Mouse (Mus musculus) embryo, embryonic 11 days (tissue): Measurements from ENCODE around the gene Rgs9.
"Not testable (repeated sequence)": the region's sequence is repeated elsewhere in the genome, so short reads cannot be mapped to it uniquely, and the experiment has no call there.

Experiments
- DNase-seq: peaks from one replicate; pipeline ENCODE4 v3.0.0-alpha.2; 2015

The Rgs9 gene

GRCm38 (mm10) chr11:109302338-109302737 lies 4.4 kb upstream of the Rgs9 start:
- DNase-seq: no peak

DNA sequence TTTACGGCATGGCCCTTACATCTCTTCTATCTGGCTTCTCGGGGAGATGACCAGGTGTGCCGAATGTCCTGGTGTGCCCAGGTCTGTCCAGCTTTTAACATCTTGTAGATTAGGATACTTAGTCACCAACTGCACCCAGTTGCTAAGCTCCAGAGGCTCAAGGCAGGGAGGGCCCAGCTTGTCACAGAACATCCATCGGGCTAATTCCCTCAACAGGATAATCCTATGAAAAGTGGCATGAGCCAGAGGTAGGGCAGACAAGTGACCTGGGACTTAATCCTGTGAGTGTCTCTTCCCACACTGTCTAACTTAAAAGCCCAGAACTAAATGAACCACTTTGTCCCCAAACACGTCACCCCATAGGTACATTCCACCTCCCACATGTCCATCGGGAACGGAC lies 898 bp downstream of the Rgs9 start:
- DNase-seq: no peak

DNA sequence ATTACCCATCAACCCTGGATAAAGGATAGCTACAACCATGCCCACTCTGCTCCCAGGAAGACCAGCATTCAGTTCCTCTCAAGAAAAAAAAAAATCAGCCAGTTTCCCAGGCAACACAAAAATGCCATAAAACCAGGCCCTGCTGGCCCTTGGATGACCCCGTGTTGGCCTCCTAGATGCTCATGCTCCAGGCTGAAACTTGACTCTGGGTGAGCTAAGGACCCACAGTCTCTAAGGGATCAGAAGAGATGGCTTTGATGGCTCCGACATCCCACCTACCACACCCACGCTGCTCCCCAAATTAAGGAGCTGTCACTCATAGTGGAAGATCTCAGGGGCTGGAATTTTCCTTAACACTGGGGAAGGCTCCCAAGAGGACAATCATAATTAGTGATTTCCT lies 5.9 kb downstream of the Rgs9 start:
- DNase-seq: peak; percentile 50

DNA sequence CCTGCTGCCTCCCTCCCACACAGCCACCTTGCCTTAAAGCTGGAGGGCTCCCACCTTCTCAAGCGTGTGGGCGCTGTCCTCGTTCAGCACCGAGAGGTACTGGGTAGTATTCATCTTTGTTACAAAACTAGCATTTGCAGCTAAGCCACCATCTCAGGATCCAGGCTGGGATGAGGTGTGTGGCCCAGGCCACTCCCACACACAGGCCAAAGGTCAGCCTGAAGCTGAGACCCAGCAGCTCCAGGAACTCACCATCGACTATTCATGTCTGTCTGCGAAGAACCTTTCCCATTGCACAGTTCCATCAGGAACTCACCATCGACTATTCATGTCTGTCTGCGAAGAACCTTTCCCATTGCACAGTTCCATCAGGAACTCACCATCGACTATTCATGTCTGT lies 8.6 kb downstream of the Rgs9 start:
- not testable (repeated sequence) for DNase-seq

GRCm38 (mm10) chr11:109284811-109285210 lies 13.1 kb downstream of the Rgs9 start:
- no peak for DNase-seq

GRCm38 (mm10) chr11:109278186-109278585 lies 19.7 kb downstream of the Rgs9 start:
- no peak for DNase-seq

GRCm38 (mm10) chr11:109271399-109271798 lies 26.5 kb downstream of the Rgs9 start:
- DNase-seq: no peak

DNA sequence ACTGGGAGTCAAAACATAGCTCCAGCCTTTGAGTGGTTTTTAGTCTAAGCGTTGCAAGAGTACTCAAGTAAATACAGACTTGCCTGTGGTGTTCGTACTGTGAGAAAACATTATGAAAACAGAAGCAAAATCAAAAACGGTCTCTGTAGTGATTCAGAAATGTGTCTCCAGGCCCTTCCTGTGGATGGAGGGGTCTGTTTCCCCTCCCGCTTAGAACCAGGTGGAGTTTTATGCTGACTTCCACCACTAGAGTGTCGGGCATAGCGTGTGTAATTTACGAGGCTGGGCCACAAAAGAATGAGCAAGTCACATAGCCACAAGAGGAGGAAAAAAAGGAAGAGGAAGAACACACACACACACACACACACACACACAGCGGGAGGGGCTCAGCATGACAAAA lies 27.6 kb downstream of the Rgs9 start:
- peak; percentile 31 for DNase-seq

DNA sequence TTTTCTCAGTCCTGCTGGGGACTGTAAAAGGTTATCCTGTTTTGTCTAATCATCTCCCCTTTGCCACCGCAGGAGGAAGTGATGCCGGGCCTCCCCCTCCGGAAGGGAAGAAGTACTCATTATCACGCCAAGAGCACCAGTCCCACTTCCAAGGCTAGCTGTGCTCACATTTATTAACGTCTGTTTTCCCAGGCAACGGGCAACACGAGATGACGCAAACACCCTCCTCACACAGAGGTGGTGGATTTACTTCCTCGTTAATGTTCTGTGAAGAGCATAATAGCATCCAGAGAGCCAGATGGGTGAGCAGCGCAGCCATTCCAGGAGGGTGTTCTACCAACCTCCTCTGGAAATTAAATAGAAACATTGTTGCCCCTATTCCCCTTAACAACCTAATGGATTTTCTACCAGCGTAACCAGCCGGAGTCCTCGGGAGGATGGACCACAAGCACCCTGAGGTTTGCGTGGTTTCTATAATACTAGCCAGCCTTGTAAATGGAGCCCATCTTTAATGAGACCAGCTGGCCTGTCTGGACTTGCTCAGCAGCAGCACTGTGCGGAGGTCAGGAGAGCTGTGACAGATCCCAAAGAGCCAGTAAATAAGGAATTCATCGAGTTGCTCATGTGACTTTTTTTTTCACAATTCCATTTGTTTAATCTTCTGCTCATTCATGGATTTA lies 28.1 kb downstream of the Rgs9 start:
- peak; percentile 49 for DNase-seq

DNA sequence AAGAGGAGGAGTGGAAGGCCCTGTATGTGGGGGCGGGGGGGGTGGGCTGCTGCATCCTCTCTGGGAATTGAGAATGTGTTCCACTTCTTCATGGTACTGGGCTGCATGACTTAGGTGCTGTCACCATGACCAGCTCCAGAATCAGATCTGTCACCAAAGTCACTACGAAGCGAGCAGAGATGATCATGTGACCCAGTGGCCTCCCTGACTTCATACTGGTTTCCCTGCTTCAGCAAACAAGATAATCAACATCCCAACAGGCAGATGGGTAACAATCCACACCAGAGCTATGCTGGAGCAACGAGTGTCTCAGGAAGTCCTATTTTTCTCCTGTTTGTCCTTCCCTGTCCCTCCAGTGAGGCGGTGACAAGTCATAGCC lies 28.7 kb downstream of the Rgs9 start:
- no peak for DNase-seq

GRCm38 (mm10) chr11:109266161-109266910 lies 31.6 kb downstream of the Rgs9 start:
- no peak for DNase-seq

DNA sequence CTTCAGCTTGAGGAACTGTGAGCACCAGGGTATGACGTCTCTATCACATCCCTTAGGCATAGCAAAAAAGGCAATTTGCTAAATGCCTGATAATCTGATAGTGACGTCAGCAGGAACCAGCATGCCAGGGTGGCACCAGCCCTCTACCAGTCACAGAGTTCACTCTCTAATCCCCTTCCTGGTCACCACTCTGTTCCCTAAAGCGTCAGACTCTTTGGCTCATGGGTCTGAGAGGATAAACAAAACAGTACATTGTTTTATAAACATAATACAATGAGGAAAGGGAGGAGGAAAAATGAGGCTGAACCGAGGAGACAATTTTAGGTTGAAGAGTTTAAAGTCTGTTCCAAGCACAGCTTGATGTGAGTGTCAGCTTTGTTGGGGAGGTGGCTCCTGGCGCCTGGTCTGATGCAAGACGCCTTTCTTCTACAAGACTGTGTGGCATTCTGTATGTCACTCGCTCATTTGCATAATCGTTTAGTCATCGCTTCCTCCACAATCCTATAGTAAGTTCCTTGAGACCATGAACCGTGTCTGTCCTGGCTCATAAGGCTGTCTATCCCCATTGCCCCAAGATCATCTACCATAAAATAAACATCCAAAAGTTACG lies 33.7 kb downstream of the Rgs9 start:
- DNase-seq: no peak

DNA sequence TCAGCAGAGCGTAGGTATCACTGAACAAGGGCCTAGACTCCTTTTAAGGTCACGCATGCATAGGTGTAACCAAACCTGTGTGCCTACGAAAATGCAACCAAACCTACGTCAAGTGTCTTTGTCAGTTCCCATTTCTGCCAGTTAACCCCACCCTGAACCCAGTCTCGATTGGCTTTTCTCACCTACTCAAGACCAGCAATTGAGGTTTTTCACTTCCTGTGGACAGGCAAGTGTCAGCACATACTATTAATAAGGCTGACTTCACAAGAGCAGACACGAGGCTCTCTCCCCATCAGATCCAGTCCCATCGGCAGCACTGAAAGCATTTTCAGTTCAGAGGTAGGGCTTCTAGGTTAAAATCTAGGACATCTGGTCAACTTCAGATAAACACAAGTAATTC lies 37.4 kb downstream of the Rgs9 start:
- no peak for DNase-seq

- DNase-seq: no peak
These were observed 38.7 kb downstream of the Rgs9 start for GRCm38 (mm10) chr11:109258941-109259910.

- DNase-seq: no peak
These were observed 40.1 kb downstream of the Rgs9 start for GRCm38 (mm10) chr11:109257824-109258223.

GRCm38 (mm10) chr11:109255022-109255421 lies 42.9 kb downstream of the Rgs9 start:
- DNase-seq: no peak

- peak; percentile 25 for DNase-seq
These were observed 45.4 kb downstream of the Rgs9 start for GRCm38 (mm10) chr11:109252483-109252882.

DNA sequence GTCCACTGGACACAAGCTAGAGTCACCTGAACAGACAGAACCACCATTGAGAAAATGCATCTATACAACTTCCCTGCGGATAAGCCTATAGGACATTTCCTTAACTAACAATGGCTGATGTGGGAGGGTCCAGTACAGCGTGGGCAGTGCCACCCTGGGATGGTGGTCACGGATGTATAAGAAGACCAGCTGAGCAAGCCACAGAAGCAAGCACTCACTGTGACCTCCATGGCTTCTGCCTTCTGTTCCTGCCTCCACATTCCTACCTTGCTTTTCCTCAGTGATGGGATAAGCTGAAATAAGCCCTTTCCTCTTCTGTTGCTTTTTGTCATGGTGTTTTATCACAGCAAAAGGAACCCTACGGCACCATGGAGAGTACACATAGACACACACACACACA lies 47.4 kb downstream of the Rgs9 start:
- DNase-seq: no peak

GRCm38 (mm10) chr11:109246920-109247319 lies 51.0 kb downstream of the Rgs9 start:
- no peak for DNase-seq

DNA sequence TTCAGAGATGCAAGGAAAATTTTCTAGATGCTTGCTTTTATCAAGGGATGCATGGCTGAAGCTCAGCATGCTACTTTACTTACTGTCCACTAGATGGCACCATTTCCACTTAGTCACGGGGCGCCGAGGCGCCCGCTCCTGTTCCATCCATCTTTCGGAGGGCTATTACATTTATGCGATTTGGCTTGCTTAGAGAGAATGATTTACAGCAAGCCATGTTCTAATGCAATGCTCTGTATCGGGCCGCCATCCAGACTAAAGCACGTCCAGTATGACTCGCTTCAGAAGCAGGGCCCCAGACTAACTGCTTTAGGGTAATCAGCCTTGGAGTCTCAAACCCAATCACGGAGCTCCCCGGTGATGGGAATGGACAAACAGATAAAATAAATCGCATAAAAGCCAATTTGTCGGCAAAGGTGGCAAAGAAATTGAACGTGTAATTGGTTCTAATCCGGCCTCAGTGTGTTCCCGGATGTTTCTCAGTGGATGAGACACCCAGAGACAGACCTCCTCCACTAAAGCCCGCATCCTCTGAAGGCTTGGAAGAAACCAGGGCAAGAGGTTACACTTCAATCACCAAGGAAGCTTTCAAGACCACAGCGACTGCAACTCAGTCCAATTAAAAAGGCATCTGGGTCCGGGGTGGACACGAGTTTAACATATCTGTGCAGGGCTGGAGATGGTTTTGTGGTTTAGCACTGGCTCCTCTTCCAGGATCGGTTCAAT lies 53.1 kb downstream of the Rgs9 start:
- peak; percentile 86 for DNase-seq

DNA sequence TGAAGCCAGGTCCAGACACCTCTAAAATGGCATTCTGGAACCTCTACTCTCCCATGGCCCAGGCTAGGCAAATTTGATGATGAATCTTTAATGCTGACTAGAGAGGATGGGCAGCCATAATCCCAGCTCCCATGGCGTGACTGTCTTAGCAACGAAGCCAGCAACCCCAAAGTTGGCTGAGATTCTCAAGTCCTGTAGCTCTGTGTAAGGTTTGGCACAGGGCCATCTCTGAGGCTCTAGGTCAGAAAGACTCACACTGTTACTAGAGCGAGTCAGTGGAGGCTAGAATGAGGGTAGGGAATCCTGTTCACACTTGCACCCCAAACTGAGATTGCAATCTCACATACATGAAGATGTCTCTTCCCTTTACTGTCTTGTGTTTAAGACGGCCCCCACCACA lies 57.8 kb downstream of the Rgs9 start:
- DNase-seq: no peak

GRCm38 (mm10) chr11:109238671-109239070 lies 59.3 kb downstream of the Rgs9 start:
- DNase-seq: no peak
